Mouse (Mus musculus): ENCODE data around the gene Spats2l. TPM values are rescaled to one million over a fixed set of nuclear protein-coding genes. Genes with fewer than 3 reads are reported as not detected.

The Spats2l gene
- total and polyA plus RNA-seq, 3 experiments: not detected

DNA sequence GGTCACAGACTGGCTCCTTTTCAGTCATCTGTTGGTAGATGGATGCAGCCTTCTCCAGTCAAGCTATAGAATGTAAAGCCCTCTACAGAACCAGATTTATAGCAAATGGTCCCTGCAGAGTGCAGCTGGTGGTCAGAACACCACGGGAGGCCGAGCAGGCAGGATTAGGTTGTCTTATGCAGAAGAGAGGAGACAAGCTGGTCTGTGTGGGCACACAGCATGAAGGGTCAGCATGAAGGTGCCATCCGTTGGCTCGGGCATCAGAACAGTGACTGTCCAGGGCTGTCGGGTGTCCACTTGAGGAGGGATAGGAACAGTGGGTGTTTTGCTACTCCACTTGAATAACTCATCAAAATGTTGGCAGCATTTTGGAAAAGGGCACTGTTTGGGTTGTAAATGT is 83.8 kb downstream of the Spats2l start:
- Histone ChIP-seq H3K9me3 (replicated peaks; ENCODE audit: insufficient read depth, low read length) (no peaks in the 10 kb centered on the region), H3K27me3 (ENCODE audit: control insufficient read depth in 1 of 2, insufficient read depth in 2 of 2, low read length in 2 of 2) (no peaks in the 10 kb centered on the region), H3K27ac (ENCODE audit: control insufficient read depth, low read depth, low read length) (no peak overlapping the region), H3K36me3 (ENCODE audit: control insufficient read depth in 1 of 2, insufficient read depth in 2 of 2, low read length in 2 of 2) (no peaks in the 10 kb centered on the region), H3K4me1 (ENCODE audit: control insufficient read depth in 1 of 2, insufficient read depth in 2 of 2, low read length in 2 of 2) (no peaks in the 10 kb centered on the region), H3K9ac (ENCODE audit: control insufficient read depth, low read depth, low read length, poor library complexity, severe bottlenecking) (no peak overlapping the region), H3K79me2 (ENCODE audit: control insufficient read depth, insufficient read depth, low read length, poor library complexity) (no peaks in the 10 kb centered on the region), H3K4me3 (ENCODE audit: control insufficient read depth in 1 of 2, insufficient read depth in 1 of 2, low read depth in 2 of 2, low read length in 2 of 2) (no peak overlapping the region)
- DNase-seq (ENCODE audit: low read depth, low spot score): no peak
- TF ChIP-seq SIN3A (IDR thresholded peaks at IDR 0.05; ENCODE audit: low read length): no peak
- no peak for TF ChIP-seq MYB (IDR thresholded peaks at IDR 0.05; ENCODE audit: low read depth, low read length)
- no peak for TF ChIP-seq MXI1 (IDR thresholded peaks at IDR 0.05; ENCODE audit: low read depth, low read length)
- no peak for TF ChIP-seq ETS1 (IDR thresholded peaks at IDR 0.05; ENCODE audit: low read depth, low read length)
- TF ChIP-seq GABPA (IDR thresholded peaks at IDR 0.05; ENCODE audit: low read depth, low read length): no peak
- no peak for TF ChIP-seq CHD1 (IDR thresholded peaks at IDR 0.05; ENCODE audit: low read depth, low read length)
- no peak for TF ChIP-seq GATA1 (IDR thresholded peaks at IDR 0.05; ENCODE audit: low read depth, low read length)
- no peak for TF ChIP-seq POLR2AphosphoS2 (IDR thresholded peaks at IDR 0.05; ENCODE audit: low read length)
- TF ChIP-seq SMC3 (IDR thresholded peaks at IDR 0.05; ENCODE audit: low read depth, low read length): no peak
- TF ChIP-seq TCF12 (IDR thresholded peaks at IDR 0.05; ENCODE audit: low read depth, low read length): no peak
- no peak for TF ChIP-seq POLR2A (IDR thresholded peaks at IDR 0.05; ENCODE audit: control insufficient read depth in 1 of 2, insufficient read depth in 1 of 2, low read depth in 1 of 2, low read length in 2 of 2, poor library complexity in 1 of 2)
- no peak for TF ChIP-seq MAZ (IDR thresholded peaks at IDR 0.05; ENCODE audit: low read depth, low read length)

DNA sequence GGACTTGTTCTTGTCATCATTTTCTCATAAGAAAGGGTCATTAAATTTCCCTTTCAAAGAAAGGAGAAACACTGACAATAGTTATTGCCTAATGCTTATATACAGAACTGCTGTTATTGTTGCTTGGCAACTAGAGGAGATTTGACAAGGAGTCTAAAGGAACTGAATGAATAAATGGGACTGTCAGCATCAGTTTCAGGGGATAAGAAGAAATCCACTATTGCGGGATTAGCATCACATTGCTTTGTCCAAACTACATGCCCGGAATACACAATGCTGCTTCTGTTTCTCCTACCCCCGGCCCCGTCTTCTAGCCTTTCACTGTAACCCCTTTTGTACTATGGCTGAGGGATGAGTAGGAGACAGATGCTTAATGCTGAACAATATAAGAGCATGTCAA is 88.1 kb downstream of the Spats2l start:
- Histone ChIP-seq H3K4me1 (ENCODE audit: control insufficient read depth in 1 of 2, insufficient read depth in 2 of 2, low read length in 2 of 2) (no peaks in the 10 kb centered on the region), H3K9ac (ENCODE audit: control insufficient read depth, low read depth, low read length, poor library complexity, severe bottlenecking) (no peak overlapping the region), H3K27me3 (ENCODE audit: control insufficient read depth in 1 of 2, insufficient read depth in 2 of 2, low read length in 2 of 2) (no peaks in the 10 kb centered on the region), H3K4me3 (ENCODE audit: control insufficient read depth in 1 of 2, insufficient read depth in 1 of 2, low read depth in 2 of 2, low read length in 2 of 2) (no peak overlapping the region), H3K27ac (ENCODE audit: control insufficient read depth, low read depth, low read length) (no peak overlapping the region), H3K79me2 (ENCODE audit: control insufficient read depth, insufficient read depth, low read length, poor library complexity) (no peaks in the 10 kb centered on the region), H3K9me3 (replicated peaks; ENCODE audit: insufficient read depth, low read length) (no peaks in the 10 kb centered on the region), H3K36me3 (ENCODE audit: control insufficient read depth in 1 of 2, insufficient read depth in 2 of 2, low read length in 2 of 2) (no peaks in the 10 kb centered on the region)
- no peak for DNase-seq (ENCODE audit: low read depth, low spot score)
- TF ChIP-seq GATA1 (IDR thresholded peaks at IDR 0.05; ENCODE audit: low read depth, low read length) (no peak), JUND (IDR thresholded peaks at IDR 0.05; ENCODE audit: low read depth, low read length) (no peak), MAX (IDR thresholded peaks at IDR 0.05; ENCODE audit: low read length) (no peak), ELF1 (IDR thresholded peaks at IDR 0.05; ENCODE audit: low read depth, low read length) (no peak), ZKSCAN1 (IDR thresholded peaks at IDR 0.05; ENCODE audit: low read depth, low read length) (no peak), UBTF (IDR thresholded peaks at IDR 0.05; ENCODE audit: borderline replicate concordance, insufficient read depth, low read depth, low read length) (no peak), USF2 (IDR thresholded peaks at IDR 0.05; ENCODE audit: borderline replicate concordance in 1 of 2, insufficient read depth in 1 of 2, low read depth in 1 of 2, low read length in 2 of 2) (no peak), CHD2 (IDR thresholded peaks at IDR 0.05; ENCODE audit: low read length) (no peak), POLR2AphosphoS5 (IDR thresholded peaks at IDR 0.05; ENCODE audit: borderline replicate concordance, low read depth, low read length) (no peak), TCF12 (IDR thresholded peaks at IDR 0.05; ENCODE audit: low read depth, low read length) (no peak), TBP (IDR thresholded peaks at IDR 0.05; ENCODE audit: low read depth, low read length) (no peak), MAZ (IDR thresholded peaks at IDR 0.05; ENCODE audit: low read depth, low read length) (no peak), RCOR1 (IDR thresholded peaks at IDR 0.05; ENCODE audit: low read depth, low read length) (no peak), MYC (IDR thresholded peaks at IDR 0.05; ENCODE audit: low read depth, low read length) (no peak), NRF1 (IDR thresholded peaks at IDR 0.05; ENCODE audit: insufficient read depth, low read depth, low read length, poor library complexity, severe bottlenecking) (no peak), MYB (IDR thresholded peaks at IDR 0.05; ENCODE audit: low read depth, low read length) (no peak), SMC3 (IDR thresholded peaks at IDR 0.05; ENCODE audit: low read depth, low read length) (no peak), CTCF (IDR thresholded peaks at IDR 0.05 in 2 of 3, conservative IDR thresholded peaks at IDR 0.05 in 1 of 3; ENCODE audit: control insufficient read depth in 1 of 3, insufficient read depth in 1 of 3, low read depth in 2 of 3, low read length in 3 of 3, poor library complexity in 1 of 3, severe bottlenecking in 1 of 3) (no peak), HCFC1 (IDR thresholded peaks at IDR 0.05; ENCODE audit: low read depth, low read length) (no peak), EP300 (IDR thresholded peaks at IDR 0.05; ENCODE audit: low read depth in 1 of 2, low read length in 2 of 2) (no peak)

Measured in MEL (cell line).